Mouse (Mus musculus) limb, embryonic 13.5 days (tissue): Measurements from ENCODE around the gene En1. TPM values are rescaled to one million over a fixed set of nuclear protein-coding genes. Genes with fewer than 3 reads are reported as not detected.

ENCODE experiments used
- ATAC-seq: fragments of 200-750 bp; cut with Nextera tagmentation; 2 replicates; pipeline ENCODE4 v1.8.0; 2017; ENCODE audit warnings: low read depth, moderate number of reproducible peaks, moderate TSS enrichment; ENCODE audit not compliant: low FRiP score
- H3K27ac ChIP-seq: fragments of 300-500 bp; sonication (generic); 2 replicates; pipeline ENCODE4 v1.5.1; 2015; ENCODE audit warnings: inconsistent platforms, mild to moderate bottlenecking, moderate library complexity
- H3K27me3 ChIP-seq: fragments of 300-500 bp; sonication (generic); 2 replicates; pipeline ENCODE4 v1.6.1; 2015; ENCODE audit warnings: mild to moderate bottlenecking, inconsistent platforms
- H3K36me3 ChIP-seq: fragments of 300-500 bp; sonication (generic); 2 replicates; pipeline ENCODE4 v1.6.1; 2015; ENCODE audit warnings: inconsistent platforms, mild to moderate bottlenecking, moderate library complexity
- H3K4me1 ChIP-seq: fragments of 300-500 bp; sonication (generic); 2 replicates; pipeline ENCODE4 v1.6.1; 2015; ENCODE audit warnings: inconsistent platforms
- H3K4me2 ChIP-seq: fragments of 300-500 bp; sonication (generic); replicated peaks from 2 replicates; pipeline ENCODE4 v1.6.1; 2015; ENCODE audit warnings: inconsistent platforms, mild to moderate bottlenecking, moderate library complexity
- H3K4me3 ChIP-seq: fragments of 300-500 bp; sonication (generic); 2 replicates; pipeline ENCODE4 v1.5.1; 2015; ENCODE audit warnings: moderate library complexity, mild to moderate bottlenecking, inconsistent platforms
- H3K9ac ChIP-seq: fragments of 300-500 bp; sonication (generic); 2 replicates; pipeline ENCODE4 v1.6.1; 2015; ENCODE audit warnings: mild to moderate bottlenecking, inconsistent platforms
- H3K9me3 ChIP-seq: fragments of 300-500 bp; sonication (generic); 2 replicates; pipeline ENCODE4 v1.6.1; 2016; ENCODE audit warnings: inconsistent platforms
- WGBS: fragments of 180-500 bp; shearing (Covaris S2); methylation state at CpG from one replicate; pipeline ENCODE4 v1.1.7; 2015; 5-methylcytosine and 5-hydroxymethylcytosine counted together
- polyA plus RNA-seq: library from polyadenylated mRNA; unstranded; fragments of >200 nt; fragmentation: Nextera tagmentation; extraction: Ambion mirVana; gene quantifications from 2 replicates; pipeline ENCODE4 v1.2.1, GENCODE M21; 2015

The En1 gene
- polyA plus RNA-seq, 1 experiment from 2014 or later = 2.6 TPM

DNA sequence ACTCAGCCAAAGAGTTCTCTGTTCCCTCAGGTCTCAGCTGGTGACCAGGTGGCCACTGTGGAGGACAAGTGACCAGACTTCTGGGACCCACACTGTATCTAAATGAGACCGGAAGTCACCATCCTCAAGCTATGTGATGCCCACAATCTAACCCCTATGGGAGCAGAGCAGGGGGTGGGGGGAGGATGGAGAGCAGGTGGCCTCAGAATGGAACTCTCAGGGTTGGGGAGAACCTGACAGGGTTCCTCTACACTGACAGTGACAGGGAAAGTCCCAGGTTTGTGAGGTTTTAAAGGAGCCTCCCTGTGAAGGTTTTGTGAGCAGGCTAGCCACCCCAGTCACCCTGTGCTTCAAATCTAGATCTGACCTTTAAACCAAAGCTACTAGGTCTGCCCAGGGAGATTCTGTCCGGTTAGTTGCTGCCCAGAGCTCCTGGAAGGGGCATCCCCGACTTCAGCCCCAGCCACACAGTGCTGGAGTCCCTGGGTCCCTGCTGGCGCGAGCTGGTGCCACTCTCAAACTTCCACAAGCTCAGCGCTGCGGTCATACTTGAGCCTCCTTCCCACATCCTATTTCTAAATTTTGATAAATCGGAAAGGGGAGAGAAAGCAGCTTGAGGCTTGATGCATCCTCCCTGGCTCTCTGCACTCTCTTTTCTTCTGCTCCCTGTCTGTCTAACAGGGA lies 8.8 kb upstream of the En1 start:
- no peaks in the 10 kb centered on the region for H3K36me3 ChIP-seq
- no peak overlapping the region for H3K9ac ChIP-seq
- peaks cover 17% of the 10 kb centered on the region; the same call in 1 of the 2 replicates for H3K4me1 ChIP-seq
- H3K27ac ChIP-seq = no peak overlapping the region
- WGBS = 8% methylated on average over 8 of the region's 8 CpGs
- no peak overlapping the region for H3K4me2 ChIP-seq
- H3K4me3 ChIP-seq = no peak overlapping the region
- ATAC-seq = no peak
- peaks cover 93% of the 10 kb centered on the region for H3K27me3 ChIP-seq
- no peaks in the 10 kb centered on the region for H3K9me3 ChIP-seq

DNA sequence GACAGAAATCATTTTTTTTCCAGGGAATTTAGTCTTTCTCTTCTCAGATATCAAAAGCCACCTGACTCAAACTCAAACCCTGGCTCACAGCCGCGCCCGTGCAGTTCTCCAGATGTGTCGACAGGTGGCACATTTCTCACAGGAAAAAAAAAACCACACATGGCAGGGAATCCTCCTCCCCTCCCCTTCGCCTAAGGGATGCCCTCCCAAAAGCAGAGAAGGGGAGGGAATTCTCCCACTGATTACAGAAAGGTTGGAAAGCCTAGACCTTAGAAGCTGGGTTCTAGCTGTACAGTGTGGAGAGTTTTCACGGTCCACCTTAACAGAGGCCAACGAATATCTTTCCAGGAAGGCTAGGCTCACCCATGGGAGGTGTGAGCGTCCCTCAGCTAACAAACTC lies 7.6 kb upstream of the En1 start:
- Histone ChIP-seq H3K27me3 (peaks cover 95% of the 10 kb centered on the region), H3K9ac (no peak overlapping the region), H3K27ac (no peak overlapping the region), H3K9me3 (no peaks in the 10 kb centered on the region), H3K4me2 (no peak overlapping the region), H3K36me3 (no peaks in the 10 kb centered on the region), H3K4me3 (no peak overlapping the region), H3K4me1 (peaks cover 17% of the 10 kb centered on the region; the same call in 1 of the 2 replicates)
- ATAC-seq = no peak
- WGBS = 3% methylated on average over 8 of the region's 8 CpGs

DNA sequence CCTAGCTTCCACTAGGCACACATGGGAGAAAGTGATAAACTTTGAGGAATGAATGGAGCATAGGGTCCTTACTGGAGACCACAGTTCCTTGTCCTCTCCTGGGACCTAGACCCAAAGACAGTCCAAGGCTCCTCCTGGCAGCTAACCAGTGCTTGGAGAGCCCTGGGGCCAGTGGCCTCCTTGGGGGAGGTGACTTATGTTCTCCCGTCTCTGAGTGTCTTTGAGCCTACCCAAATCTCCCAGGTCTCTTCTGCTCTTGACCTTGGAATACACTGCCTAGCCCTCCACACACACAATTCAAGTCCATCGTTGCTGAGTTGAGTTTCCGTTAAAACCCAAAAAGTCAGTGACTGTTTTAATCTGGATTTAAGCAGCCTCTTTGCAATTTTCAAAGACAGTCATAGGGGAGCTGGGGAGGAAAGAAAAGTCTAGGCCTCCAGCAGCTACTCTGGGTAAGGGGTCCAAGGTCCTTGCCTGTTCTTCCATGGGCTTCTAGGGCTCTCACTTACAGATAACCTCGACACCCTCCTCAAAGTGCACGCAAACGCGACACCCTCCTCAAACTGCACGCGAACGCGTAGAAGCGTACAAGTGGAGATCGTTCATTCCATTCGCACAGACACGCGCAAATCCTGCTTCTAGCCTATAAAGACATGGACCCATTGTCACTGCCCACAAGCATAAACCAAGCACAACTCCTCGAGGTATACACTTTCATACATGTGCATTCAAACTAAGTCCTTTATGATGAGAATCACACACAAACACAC lies 6.6 kb upstream of the En1 start:
- H3K4me1 ChIP-seq = peaks cover 17% of the 10 kb centered on the region; the same call in 1 of the 2 replicates
- H3K27ac ChIP-seq = no peak overlapping the region
- no peak for ATAC-seq
- peak overlapping the region; percentile 33; the same call in 1 of the 2 replicates for H3K4me3 ChIP-seq
- no peaks in the 10 kb centered on the region for H3K36me3 ChIP-seq
- no peak overlapping the region for H3K9ac ChIP-seq
- no peaks in the 10 kb centered on the region for H3K9me3 ChIP-seq
- H3K27me3 ChIP-seq = peaks cover 98% of the 10 kb centered on the region
- H3K4me2 ChIP-seq = peak overlapping the region; percentile 54
- WGBS = 5% methylated on average over 17 of the region's 17 CpGs

DNA sequence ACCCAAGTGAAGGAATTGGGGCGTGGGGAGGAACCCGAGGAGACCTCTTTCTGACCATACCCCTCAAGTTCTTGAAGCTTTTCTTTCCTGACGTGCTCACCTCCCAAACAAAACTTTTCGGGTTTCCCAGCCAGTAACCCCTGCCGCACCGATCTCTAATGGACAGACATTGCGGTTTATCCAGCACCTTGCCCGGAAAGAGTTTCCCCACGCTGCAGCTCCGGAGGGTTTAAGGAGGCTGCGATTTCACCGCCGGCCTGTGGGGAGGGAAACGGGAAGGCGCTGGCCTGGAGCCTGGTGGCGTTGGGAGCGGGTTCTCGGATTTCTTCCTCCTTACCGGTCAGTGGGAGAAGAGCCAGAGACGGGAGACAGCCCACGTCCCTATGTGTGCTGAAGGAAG lies 5.9 kb upstream of the En1 start:
- Histone ChIP-seq H3K36me3 (no peaks in the 10 kb centered on the region), H3K9me3 (no peaks in the 10 kb centered on the region), H3K9ac (peak overlapping the region; percentile 14; the same call in 1 of the 2 replicates), H3K4me3 (peak overlapping the region; percentile 33), H3K4me2 (peak overlapping the region; percentile 54), H3K27me3 (peaks cover 98% of the 10 kb centered on the region), H3K4me1 (peaks cover 17% of the 10 kb centered on the region; the same call in 1 of the 2 replicates), H3K27ac (no peak overlapping the region)
- ATAC-seq = no peak
- WGBS = under 1% methylated on average over 21 of the region's 21 CpGs

DNA sequence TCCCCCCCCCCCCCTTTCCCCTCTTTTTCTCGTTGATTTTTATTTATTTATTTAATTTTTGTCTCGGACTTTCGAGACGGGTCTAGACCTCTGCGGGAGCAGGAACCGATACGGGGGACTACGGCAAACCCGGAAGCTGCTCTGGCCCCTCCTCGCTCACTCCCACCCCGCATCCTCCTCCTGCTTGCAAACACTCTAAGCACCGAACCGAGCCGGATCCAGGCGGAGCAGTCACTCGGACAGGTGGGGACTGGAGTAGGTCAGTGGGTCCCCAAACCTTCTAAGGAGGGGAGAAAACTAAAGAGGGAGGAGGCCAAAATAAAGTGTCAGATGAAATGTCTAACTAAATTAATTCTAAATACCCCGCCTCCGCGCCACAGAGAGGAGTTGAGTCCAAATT lies 5.4 kb upstream of the En1 start:
- Histone ChIP-seq H3K4me1 (peaks cover 17% of the 10 kb centered on the region; the same call in 1 of the 2 replicates), H3K36me3 (no peaks in the 10 kb centered on the region), H3K27me3 (peaks cover 99% of the 10 kb centered on the region), H3K4me2 (peak overlapping the region; percentile 54), H3K9ac (peak overlapping the region; percentile 14; the same call in 1 of the 2 replicates), H3K27ac (no peak overlapping the region), H3K4me3 (peak overlapping the region; percentile 33), H3K9me3 (no peaks in the 10 kb centered on the region)
- under 1% methylated on average over 17 of the region's 19 CpGs for WGBS
- ATAC-seq = no peak

DNA sequence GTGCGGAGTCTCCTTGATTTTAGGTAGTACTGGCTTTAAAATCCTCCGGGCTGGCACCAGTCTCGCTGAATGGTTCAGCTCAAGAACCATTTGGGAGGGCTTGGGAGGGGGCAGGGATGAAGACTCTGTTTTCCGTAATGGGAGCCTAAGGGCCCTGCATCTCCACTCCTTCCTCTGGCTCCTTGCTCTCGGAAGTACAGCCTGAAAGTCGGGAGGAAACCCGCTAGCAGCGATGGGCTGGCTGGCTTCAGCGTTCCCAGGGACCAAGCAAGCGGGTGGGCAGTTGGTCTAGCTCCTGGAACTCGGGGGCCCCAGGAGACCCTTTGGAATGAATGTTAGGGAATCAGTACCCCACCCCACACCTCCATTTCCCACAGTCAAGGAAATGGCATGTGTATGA lies 4.9 kb upstream of the En1 start:
- WGBS = 2% methylated on average over 11 of the region's 11 CpGs
- peak overlapping the region; percentile 33; the same call in 1 of the 2 replicates for H3K4me3 ChIP-seq

DNA sequence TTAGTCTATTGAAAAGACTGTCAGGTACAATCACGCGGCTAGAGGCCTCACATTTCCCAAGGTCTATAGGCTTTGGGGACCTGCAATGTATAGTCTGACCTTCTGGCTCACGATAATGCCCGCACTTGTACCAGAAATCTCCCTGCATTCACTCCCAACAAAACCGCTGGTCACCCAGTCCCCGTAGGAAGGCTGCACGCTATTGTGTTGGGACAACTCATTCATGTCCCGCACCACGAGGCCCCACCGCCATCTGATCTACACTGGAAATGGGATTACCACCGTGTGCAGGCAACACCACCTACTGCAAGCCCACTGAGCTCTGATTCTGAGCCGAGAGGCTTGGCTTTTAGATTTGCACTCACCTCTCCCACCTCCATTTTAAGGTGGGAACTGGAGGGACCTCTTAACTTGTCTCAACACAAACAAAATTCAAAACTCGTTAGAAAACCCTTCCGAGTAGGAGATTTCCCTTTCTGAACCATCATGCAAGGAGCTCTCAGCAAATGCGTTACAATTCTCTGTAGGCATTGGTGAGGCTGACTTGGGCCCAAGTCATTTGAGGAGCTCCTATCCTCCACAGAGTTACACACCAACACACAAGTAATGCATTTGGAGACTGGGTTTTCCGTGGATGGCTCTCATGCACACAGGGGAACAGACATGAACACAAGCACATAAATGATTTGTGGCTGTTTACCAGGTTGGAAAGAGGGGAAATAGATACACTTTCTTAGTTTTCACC lies 3.9 kb upstream of the En1 start:
- WGBS = 7% methylated on average over 16 of the region's 16 CpGs
- Histone ChIP-seq H3K4me2 (no peak overlapping the region), H3K4me1 (peaks cover 30% of the 10 kb centered on the region), H3K27me3 (peaks cover 96% of the 10 kb centered on the region), H3K4me3 (no peak overlapping the region), H3K9ac (no peak overlapping the region), H3K9me3 (no peaks in the 10 kb centered on the region), H3K36me3 (no peaks in the 10 kb centered on the region), H3K27ac (no peak overlapping the region)
- ATAC-seq = no peak

More for the DNA sequence above, 4.9 kb upstream of the En1 start:
- H3K27ac ChIP-seq = no peak overlapping the region
- no peaks in the 10 kb centered on the region for H3K36me3 ChIP-seq
- H3K9ac ChIP-seq = no peak overlapping the region; the same call in 1 of the 2 replicates
- H3K27me3 ChIP-seq = peaks cover 99% of the 10 kb centered on the region
- H3K9me3 ChIP-seq = no peaks in the 10 kb centered on the region
- peaks cover 21% of the 10 kb centered on the region for H3K4me1 ChIP-seq
- H3K4me2 ChIP-seq = peak overlapping the region; percentile 54
- no peak for ATAC-seq

DNA sequence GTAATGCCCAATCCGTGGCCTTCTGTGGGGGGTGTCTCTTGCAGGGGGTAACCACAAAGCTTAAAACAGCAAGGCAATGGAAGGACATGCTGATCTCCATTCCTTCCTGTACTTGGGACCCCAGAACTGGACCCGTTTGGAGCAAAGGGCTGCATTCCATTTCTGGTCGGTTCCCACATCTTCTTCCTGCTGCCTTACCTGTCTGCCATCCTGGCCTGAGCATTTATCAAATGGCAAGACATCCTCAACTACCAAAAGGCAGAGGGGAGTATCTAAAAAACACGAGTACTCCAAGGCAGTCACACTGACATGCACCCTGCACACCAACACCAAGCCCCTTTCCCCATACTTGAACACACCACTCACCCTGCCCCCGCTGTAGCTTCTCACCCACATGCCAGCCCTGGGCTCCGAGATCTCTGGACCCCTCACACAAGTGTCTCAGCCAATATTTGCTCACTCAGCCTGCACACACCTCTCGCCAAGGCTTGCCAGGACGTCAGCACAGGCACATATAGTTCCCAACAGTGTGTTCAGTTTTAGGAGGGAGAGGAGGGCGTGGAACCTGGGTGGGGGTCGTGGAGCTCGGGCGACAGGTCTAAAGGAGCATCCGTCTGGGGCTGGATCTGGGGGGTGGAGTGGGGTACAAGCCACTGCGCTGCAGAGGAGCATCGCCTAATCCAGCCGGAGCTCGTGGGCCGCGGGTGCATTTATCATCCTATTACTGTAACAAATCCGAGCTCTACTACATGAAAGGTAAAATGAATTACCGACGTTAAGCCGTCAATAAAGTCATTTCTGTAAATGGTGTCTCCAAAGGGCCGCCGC lies 2.7 kb upstream of the En1 start:
- under 1% methylated on average over 25 of the region's 25 CpGs for WGBS
- peaks cover 34% of the 10 kb centered on the region for H3K4me1 ChIP-seq
- H3K9ac ChIP-seq = no peak overlapping the region
- no peak overlapping the region for H3K27ac ChIP-seq
- peak overlapping the region; percentile 11; the same call in 1 of the 2 replicates for H3K4me3 ChIP-seq
- no peaks in the 10 kb centered on the region for H3K9me3 ChIP-seq
- H3K27me3 ChIP-seq = peaks cover 96% of the 10 kb centered on the region
- H3K36me3 ChIP-seq = no peaks in the 10 kb centered on the region
- H3K4me2 ChIP-seq = peak overlapping the region; percentile 30
- ATAC-seq = no peak

DNA sequence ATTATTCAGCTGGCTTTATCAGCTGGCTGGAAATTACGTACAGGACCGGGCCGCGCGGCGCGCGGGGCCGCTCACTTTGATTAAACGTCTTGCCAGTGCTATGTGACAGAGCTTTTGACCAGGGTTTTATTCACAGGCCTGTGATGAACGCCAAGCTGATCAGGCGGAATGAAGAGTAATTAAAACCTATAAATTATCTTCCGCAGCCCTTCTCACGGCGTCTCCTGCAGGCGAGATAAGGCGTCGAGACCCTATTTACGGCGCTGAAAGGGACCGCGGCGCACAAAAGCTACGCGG lies 2.1 kb upstream of the En1 start:
- Histone ChIP-seq H3K4me1 (peaks cover 34% of the 10 kb centered on the region), H3K4me3 (peak overlapping the region; percentile 11; the same call in 1 of the 2 replicates), H3K9me3 (no peaks in the 10 kb centered on the region), H3K4me2 (peak overlapping the region; percentile 30; the same call in 1 of the 2 replicates), H3K36me3 (no peaks in the 10 kb centered on the region), H3K27ac (no peak overlapping the region), H3K27me3 (peaks cover 96% of the 10 kb centered on the region), H3K9ac (0 out of 2 replicates have a peak overlapping the region, but pooled peaks have one; percentile 8)
- WGBS = 1% methylated on average over 25 of the region's 25 CpGs
- ATAC-seq = no peak

DNA sequence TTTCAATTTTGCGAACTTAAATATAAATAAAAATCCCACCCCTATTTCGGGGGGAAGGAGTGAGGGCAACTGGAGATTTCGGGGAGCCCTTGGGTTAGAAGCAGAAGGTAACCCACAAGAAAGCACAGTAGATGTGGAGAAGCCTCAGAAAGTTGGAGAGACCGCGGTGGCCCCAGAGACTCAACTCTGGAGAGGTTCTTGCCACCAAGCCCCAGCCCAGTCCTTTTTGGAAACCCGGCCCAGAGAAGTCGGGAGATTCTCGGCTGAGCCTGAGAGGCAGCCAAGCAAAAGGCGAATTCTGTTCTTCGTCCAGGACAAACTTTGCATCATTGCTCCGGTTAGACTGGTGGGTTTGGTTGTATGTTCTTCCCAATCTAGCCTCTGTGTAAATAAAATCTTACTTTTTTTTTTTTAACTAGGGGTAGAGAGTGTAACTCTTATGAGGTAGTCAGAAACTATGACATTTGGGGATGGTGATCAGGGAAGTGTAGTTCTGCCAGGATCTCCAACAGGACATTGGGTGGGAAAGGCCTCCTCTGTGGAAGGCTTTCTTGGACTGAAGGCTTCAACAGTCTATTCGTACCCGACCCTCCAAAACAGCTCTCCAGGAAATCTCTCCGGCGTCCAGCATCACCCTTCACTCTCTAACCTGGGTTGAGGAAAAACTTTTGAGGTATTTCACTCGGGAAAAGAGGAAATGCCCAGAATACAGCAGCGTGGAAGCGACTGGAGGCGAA lies 1.5 kb upstream of the En1 start:
- Histone ChIP-seq H3K27ac (no peak overlapping the region), H3K4me3 (no peak overlapping the region), H3K4me1 (peaks cover 34% of the 10 kb centered on the region), H3K4me2 (peak overlapping the region; percentile 28), H3K9ac (no peak overlapping the region), H3K9me3 (no peaks in the 10 kb centered on the region), H3K27me3 (peaks cover 96% of the 10 kb centered on the region), H3K36me3 (no peaks in the 10 kb centered on the region)
- ATAC-seq = no peak
- 3% methylated on average over 19 of the region's 19 CpGs for WGBS
